Mouse (Mus musculus) stomach, postnatal 0 days (tissue): ENCODE measurements at regions not wholly inside any gene's neighbourhood (a gene's known extent, or its start where the extent isn't known, plus 50 kb on each side); places are given as distances from the start of the nearest gene placed in this dataset.
A peak's percentile ranks its signal among the peaks of the same experiment; 100 is the strongest.

Experiments used
- ATAC-seq: fragments of 200-750 bp; cut with Nextera tagmentation; 2 replicates; pipeline ENCODE4 v1.8.0; 2017; ENCODE audit not compliant: low FRiP score, low TSS enrichment
- DNase-seq: peaks from one replicate; pipeline ENCODE4 v3.0.0-alpha.2; 2016; ENCODE audit warnings: low spot score
- H3K27ac ChIP-seq: fragments of 300-500 bp; sonication (generic); replicated peaks from 2 replicates; pipeline ENCODE4 v1.5.1; 2014; ENCODE audit warnings: mild to moderate bottlenecking, control low read depth
- H3K27me3 ChIP-seq: fragments of 300-500 bp; sonication (generic); 2 replicates; pipeline ENCODE4 v1.6.1; 2014; ENCODE audit warnings: low read length; ENCODE audit not compliant: control insufficient read depth, insufficient read depth
- H3K36me3 ChIP-seq: fragments of 300-500 bp; sonication (generic); 2 replicates; pipeline ENCODE4 v1.6.1; 2014; ENCODE audit warnings: low read length, mixed read lengths; ENCODE audit not compliant: control insufficient read depth, insufficient read depth
- H3K4me1 ChIP-seq: fragments of 300-500 bp; sonication (generic); replicated peaks from 2 replicates; pipeline ENCODE4 v1.6.1; 2014; ENCODE audit warnings: antibody characterized with exemption; ENCODE audit not compliant: control insufficient read depth, insufficient read depth
- H3K4me2 ChIP-seq: fragments of 300-500 bp; sonication (generic); replicated peaks from 2 replicates; pipeline ENCODE4 v1.6.1; 2014; ENCODE audit warnings: low read depth, mild to moderate bottlenecking, control low read depth, moderate library complexity
- H3K4me3 ChIP-seq: fragments of 300-500 bp; sonication (generic); 2 replicates; pipeline ENCODE4 v1.5.1; 2014; ENCODE audit warnings: low read depth, low read length, control low read depth
- H3K9ac ChIP-seq: fragments of 300-500 bp; sonication (generic); 2 replicates; pipeline ENCODE4 v1.6.1; 2014; ENCODE audit warnings: mild to moderate bottlenecking, low read length, control low read depth, mixed read lengths
- H3K9me3 ChIP-seq: fragments of 300-500 bp; sonication (generic); 2 replicates; pipeline ENCODE4 v1.6.1; 2016; ENCODE audit warnings: low read length; ENCODE audit not compliant: control insufficient read depth
- CTCF ChIP-seq: IDR thresholded peaks from 2 replicates; pipeline ENCODE4 v1.5.1; 2016; ENCODE audit warnings: antibody characterized with exemption, low read depth, mild to moderate bottlenecking, moderate library complexity
- EP300 ChIP-seq: optimal IDR thresholded peaks from 2 replicates; pipeline ENCODE3; 2016; ENCODE audit warnings: antibody characterized with exemption
- WGBS: fragments of 180-500 bp; shearing (Covaris S2); extraction: QIAGEN DNeasy Blood & Tissue Kit; methylation state at CpG from one replicate; pipeline ENCODE4 v1.1.7; 2014; 5-methylcytosine and 5-hydroxymethylcytosine counted together

- TF ChIP-seq CTCF, result no peak
- TF ChIP-seq EP300, result no peak
- ATAC-seq (no peak), DNase-seq (no peak)
- WGBS, result 49% methylated on average over 8 of the region's 8 CpGs
- Histone ChIP-seq H3K9me3 (no peaks in the 10 kb centered on the region), H3K4me2 (no peak overlapping the region), H3K9ac (no peak overlapping the region), H3K36me3 (no peaks in the 10 kb centered on the region), H3K4me1 (no peaks in the 10 kb centered on the region), H3K4me3 (no peak overlapping the region), H3K27ac (no peak overlapping the region), H3K27me3 (no peaks in the 10 kb centered on the region)
Observed at GRCm38 (mm10) chr11:63507387-63507786, 378.6 kb downstream of the Pmp22 start.

- H3K4me3 ChIP-seq, result no peak overlapping the region
- no peaks in the 10 kb centered on the region for H3K4me1 ChIP-seq
- no peaks in the 10 kb centered on the region for H3K27me3 ChIP-seq
- ATAC-seq, result no peak
- H3K27ac ChIP-seq, result no peak overlapping the region
- no peak for DNase-seq
- WGBS, result 76% methylated on average over 2 of the region's 2 CpGs
- H3K36me3 ChIP-seq, result no peaks in the 10 kb centered on the region
- TF ChIP-seq CTCF (no peak), EP300 (no peak)
- no peaks in the 10 kb centered on the region for H3K9me3 ChIP-seq
- no peak overlapping the region for H3K4me2 ChIP-seq
- no peak overlapping the region for H3K9ac ChIP-seq
Observed at GRCm38 (mm10) chr11:63508727-63509126, 379.9 kb downstream of the Pmp22 start.

- no peaks in the 10 kb centered on the region for H3K4me1 ChIP-seq
- H3K9ac ChIP-seq, result no peak overlapping the region
- no peak for DNase-seq
- H3K27ac ChIP-seq, result no peak overlapping the region
- no peak overlapping the region for H3K4me3 ChIP-seq
- H3K36me3 ChIP-seq, result no peaks in the 10 kb centered on the region
- no peaks in the 10 kb centered on the region for H3K27me3 ChIP-seq
- no peak for TF ChIP-seq EP300
- no peak for TF ChIP-seq CTCF
- no peaks in the 10 kb centered on the region for H3K9me3 ChIP-seq
- ATAC-seq, result no peak
- no peak overlapping the region for H3K4me2 ChIP-seq
- 85% methylated on average over 7 of the region's 7 CpGs for WGBS
Observed at GRCm38 (mm10) chr11:63510611-63511010, 381.8 kb downstream of the Pmp22 start.

GRCm38 (mm10) chr11:63514615-63515014, 385.8 kb downstream of the Pmp22 start:
- no peak for TF ChIP-seq CTCF
- TF ChIP-seq EP300, result no peak
- DNase-seq, result no peak
- no peak for ATAC-seq

GRCm38 (mm10) chr11:63518847-63519246, 390.1 kb downstream of the Pmp22 start:
- ATAC-seq (peak; percentile 91), DNase-seq (peak; percentile 82)
- no peak overlapping the region for H3K4me3 ChIP-seq
- H3K27ac ChIP-seq, result no peak overlapping the region
- no peak overlapping the region for H3K9ac ChIP-seq
- 24% methylated on average over 6 of the region's 6 CpGs for WGBS
- no peaks in the 10 kb centered on the region; the same call in 1 of the 2 replicates for H3K4me1 ChIP-seq
- no peak overlapping the region for H3K4me2 ChIP-seq
- H3K36me3 ChIP-seq, result no peaks in the 10 kb centered on the region
- H3K9me3 ChIP-seq, result no peaks in the 10 kb centered on the region
- H3K27me3 ChIP-seq, result no peaks in the 10 kb centered on the region
- TF ChIP-seq CTCF (no peak), EP300 (no peak)

More at GRCm38 (mm10) chr11:63514615-63515014, 385.8 kb downstream of the Pmp22 start:
- Histone ChIP-seq H3K27ac (no peak overlapping the region), H3K9me3 (no peaks in the 10 kb centered on the region), H3K4me2 (no peak overlapping the region), H3K4me3 (no peak overlapping the region), H3K9ac (no peak overlapping the region), H3K27me3 (no peaks in the 10 kb centered on the region), H3K4me1 (no peaks in the 10 kb centered on the region; the same call in 1 of the 2 replicates), H3K36me3 (no peaks in the 10 kb centered on the region)
- 91% methylated on average over 3 of the region's 3 CpGs for WGBS

GRCm38 (mm10) chr11:63524254-63524653, 395.5 kb downstream of the Pmp22 start:
- no peaks in the 10 kb centered on the region for H3K4me1 ChIP-seq
- H3K9me3 ChIP-seq, result no peaks in the 10 kb centered on the region
- ATAC-seq, result peak; percentile 67
- no peak overlapping the region for H3K4me2 ChIP-seq
- H3K27me3 ChIP-seq, result no peaks in the 10 kb centered on the region
- no peak overlapping the region for H3K27ac ChIP-seq
- no peaks in the 10 kb centered on the region for H3K36me3 ChIP-seq
- no peak overlapping the region for H3K4me3 ChIP-seq
- H3K9ac ChIP-seq, result no peak overlapping the region
- 41% methylated on average over 7 of the region's 7 CpGs for WGBS
- no peak for TF ChIP-seq EP300
- TF ChIP-seq CTCF, result no peak
- DNase-seq, result peak; percentile 60
